Mouse (Mus musculus) NIH3T3 (cell line): ENCODE results near the gene Fcrl5.
A peak's percentile ranks its signal among the peaks of the same experiment; 100 is the strongest.
"Not testable (repeated sequence)": the region's sequence is repeated elsewhere in the genome, so short reads cannot be mapped to it uniquely, and the experiment has no call there.

ENCODE experiments used
- DNase-seq: peaks from one replicate; pipeline ENCODE4 v3.0.0-alpha.2; 2012; ENCODE audit warnings: low read depth

Fcrl5 gene

GRCm38 (mm10) chr3:87435479-87435878 is at the start of gene Fcrl5:
Gene Fcrl5, plus strand, starts transcription at chr3:87435773.
- DNase-seq: no peak

DNA sequence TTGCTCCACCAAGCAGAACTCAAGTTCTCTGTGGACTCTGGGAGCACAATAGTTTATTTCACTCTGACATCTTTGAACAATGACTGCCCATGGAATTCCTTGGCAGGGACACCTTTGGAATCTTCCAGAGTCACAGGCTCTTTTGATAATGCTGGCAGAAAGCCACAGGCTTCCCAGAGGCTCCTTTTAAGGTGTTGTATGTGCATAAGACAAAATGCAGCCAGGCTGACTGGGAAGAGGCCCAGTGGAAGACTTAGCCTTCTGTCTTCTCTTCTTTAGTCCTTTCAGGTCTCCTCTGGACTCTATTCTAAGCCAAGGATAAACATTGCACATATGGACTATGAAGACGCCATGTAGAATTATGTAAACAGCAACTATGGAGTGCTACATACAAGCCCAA is 44.6 kb upstream of the Fcrl5 start:
- no peak for DNase-seq

DNA sequence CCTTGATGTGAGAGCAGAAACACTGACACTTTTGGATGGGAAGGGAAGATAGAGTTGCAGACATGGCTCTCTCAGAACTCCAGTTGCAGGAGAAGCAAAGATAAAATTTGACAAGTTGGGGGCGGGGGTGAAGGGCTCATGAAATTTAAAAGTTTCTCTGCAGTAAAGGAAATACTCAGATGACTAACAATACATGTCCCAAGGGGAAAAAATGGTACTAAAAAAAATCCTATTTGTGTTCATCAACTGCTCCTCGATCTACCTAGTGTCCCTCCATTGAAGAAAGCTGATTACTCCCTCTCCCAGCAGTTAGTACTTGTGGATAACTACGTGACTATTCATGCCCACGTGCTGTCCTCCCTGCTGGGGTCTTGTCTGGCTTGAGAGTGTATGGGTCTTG is 36.8 kb upstream of the Fcrl5 start:
- no peak for DNase-seq

GRCm38 (mm10) chr3:87399906-87400305 is 35.7 kb upstream of the Fcrl5 start:
- DNase-seq: no peak

- DNase-seq: no peak
Observed at GRCm38 (mm10) chr3:87401321-87401720, 34.3 kb upstream of the Fcrl5 start.

GRCm38 (mm10) chr3:87408171-87408570 is 27.4 kb upstream of the Fcrl5 start:
- peak; percentile 63 for DNase-seq

DNA sequence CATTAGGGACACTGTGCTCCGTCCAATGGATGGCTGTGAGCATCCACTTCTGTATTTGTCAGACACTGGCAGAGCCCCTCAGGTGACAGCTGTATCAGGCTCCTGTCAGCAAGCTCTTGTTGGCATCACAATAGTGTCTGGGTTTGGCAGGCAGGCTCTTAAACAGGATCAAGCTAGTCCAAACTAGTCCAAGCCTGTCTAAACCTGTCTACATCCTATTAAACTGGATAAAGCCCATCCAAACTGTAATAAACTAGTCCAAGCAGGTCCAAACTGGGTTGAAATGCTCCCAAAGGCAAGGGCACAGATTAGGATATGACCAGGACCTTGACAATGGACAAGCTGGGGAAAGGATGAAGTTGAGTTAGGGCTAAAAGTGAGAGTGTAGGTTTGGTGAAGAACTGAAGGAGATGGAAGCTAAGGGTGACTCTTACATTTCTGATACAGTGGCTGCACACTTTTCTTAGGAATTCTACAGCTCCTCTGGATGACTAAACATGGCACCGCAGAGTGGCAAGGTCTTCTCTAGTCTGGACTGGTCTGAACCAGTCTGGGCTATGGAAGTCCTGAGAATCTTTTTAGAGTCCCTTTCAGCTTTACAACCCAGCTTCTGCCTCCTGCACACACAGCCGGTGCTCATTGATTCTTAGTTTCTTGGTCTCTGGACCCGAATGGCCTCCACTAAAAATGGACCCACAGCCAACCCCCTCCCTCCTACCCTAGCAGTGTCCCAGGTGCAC is 26.2 kb upstream of the Fcrl5 start:
- no peak for DNase-seq

GRCm38 (mm10) chr3:87410605-87411004 is 25.0 kb upstream of the Fcrl5 start:
- no peak for DNase-seq

DNA sequence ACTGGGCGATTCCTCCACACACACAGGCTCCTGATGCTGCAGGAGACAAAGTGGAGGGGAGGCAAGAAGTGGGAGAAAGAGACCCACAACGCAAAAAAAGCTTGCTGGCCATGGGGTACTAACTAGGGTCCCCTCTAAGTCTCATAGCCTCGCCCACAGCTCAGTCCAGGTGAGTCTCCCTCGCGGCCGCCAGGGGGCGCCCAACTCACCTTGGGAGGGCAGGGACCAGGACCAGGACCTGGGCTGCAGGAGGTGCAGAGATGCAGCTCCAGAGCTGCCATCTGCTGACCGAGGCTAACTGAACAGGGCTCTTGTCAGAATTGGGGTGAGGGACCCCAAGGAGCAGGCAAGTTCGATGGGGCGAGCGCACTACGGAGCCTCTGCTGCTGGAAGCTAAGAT is 24.4 kb upstream of the Fcrl5 start:
- peak; percentile 55 for DNase-seq

DNA sequence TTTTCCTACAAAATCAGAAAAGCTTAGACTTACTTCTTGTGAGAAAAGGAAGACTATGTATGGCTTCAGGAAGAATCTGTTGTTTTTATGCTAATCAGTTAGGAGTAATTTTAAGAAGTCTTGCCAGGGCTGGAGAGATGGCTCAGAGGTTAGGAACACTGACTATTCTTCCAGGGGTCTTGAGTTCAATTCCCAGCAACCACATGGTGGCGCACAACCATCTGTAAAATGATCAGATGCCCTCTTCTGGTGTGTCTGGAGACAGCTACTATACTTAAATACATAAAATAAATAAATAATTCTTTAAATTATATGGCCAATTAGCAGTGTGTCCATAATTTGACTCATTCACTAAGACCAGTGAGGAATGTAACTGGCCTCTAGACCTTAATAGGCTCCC is 14.9 kb upstream of the Fcrl5 start:
- DNase-seq: no peak

DNA sequence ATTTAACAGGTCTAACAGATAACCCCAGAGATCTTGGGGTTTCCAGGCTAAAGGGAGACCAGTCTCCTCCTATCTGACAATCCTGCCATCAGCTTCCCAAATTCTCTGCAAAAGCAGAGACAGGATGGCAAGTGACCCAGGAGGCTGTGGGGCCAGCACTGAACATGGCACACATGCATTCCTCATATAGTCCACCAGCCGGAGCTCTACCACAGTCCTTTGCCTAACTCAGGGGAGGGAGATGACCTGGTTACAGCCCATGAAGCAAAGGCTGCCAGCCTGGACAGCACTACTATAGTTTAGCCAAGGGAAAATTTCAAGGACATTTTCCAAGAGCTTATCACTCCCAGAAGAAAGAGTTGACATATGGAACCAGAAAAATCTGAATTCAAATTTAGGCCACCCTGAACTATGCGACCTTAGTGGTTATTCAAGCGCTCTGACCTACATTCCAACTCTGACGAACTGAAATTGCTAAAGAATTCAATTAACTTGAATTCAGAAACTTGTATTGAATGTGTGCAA is 13.1 kb upstream of the Fcrl5 start:
- no peak for DNase-seq

- DNase-seq: no peak
Observed at GRCm38 (mm10) chr3:87440586-87440985, 5.0 kb downstream of the Fcrl5 start.

- peak; percentile 0 for DNase-seq
Observed at GRCm38 (mm10) chr3:87443968-87444367, 8.4 kb downstream of the Fcrl5 start.

- no peak for DNase-seq
Observed at GRCm38 (mm10) chr3:87465454-87465853, 29.9 kb downstream of the Fcrl5 start.

- no peak for DNase-seq
Observed at GRCm38 (mm10) chr3:87467011-87467410, 31.4 kb downstream of the Fcrl5 start.

- DNase-seq: no peak
Observed at GRCm38 (mm10) chr3:87467416-87467815, 31.8 kb downstream of the Fcrl5 start.

DNA sequence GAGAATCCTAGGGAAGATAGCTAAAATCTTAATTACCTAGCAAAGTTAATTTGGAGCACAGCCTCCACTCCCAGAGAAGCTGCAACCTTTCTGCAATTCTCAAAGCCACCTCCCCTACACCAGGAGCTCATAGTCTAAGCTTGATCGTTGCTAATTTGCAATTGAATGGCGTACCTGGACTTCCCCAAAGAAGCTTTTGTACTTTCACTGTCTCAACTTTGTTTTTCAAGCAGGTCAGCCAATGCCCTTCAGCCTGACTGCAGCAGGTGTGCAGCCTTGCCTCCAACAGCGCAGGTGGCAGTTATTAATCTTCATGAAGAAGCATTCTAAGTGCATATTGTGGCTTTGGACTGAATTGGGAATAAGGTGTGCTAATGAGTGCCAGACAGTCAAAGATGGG is 42.4 kb downstream of the Fcrl5 start:
- DNase-seq: not testable (repeated sequence)

GRCm38 (mm10) chr3:87478596-87478995 is 43.0 kb downstream of the Fcrl5 start:
- DNase-seq: not testable (repeated sequence)

DNA sequence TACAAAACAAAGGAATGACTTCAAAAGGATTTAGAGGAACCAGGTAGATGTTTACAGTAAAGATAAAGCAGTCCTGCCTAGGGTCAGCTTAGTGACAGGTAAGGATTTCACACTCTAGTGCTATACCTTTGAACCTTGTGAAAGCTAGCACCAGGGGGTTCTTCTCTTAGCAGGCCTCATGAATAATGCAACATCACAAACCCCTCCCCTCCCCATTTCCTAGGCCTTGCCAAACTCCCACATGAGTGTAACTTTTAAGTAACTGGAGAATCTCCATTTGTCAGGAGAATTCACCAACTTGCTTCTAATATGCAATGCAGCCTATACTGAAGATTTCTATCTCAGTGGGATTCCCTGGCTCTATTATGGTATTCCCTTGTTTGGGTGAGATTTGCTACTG is 43.7 kb downstream of the Fcrl5 start:
- DNase-seq: not testable (repeated sequence)

GRCm38 (mm10) chr3:87487392-87487791 is 51.8 kb downstream of the Fcrl5 start:
- peak; percentile 0 for DNase-seq

DNA sequence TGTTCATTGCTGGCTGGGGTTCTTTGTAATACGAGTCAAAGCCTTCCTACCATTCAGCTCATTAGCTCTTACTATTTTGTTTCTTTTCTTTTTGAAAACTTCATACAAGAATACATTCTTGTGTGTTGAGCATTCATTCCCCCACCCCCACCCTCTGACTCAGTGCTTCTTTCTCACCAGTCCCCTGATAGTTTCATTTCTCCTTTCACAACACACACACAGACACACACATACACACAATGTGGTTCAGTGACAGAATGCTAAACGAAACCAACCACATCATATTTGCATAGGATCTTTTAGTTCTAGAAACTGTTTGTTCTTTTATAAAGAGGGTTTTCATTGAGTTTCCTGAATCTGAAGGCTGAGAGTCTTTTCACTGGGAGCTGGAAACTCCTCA is 52.3 kb downstream of the Fcrl5 start:
- DNase-seq: peak; percentile 5

GRCm38 (mm10) chr3:87498266-87498665 is 62.7 kb downstream of the Fcrl5 start:
- peak; percentile 0 for DNase-seq

- peak; percentile 86 for DNase-seq
Observed at GRCm38 (mm10) chr3:87499072-87499471, 63.5 kb downstream of the Fcrl5 start.
